Mouse (Mus musculus) ES-E14 (cell line): ENCODE results near the gene Sox4.

Experiments
- CHD2 ChIP-seq: IDR thresholded peaks from 2 replicates; pipeline ENCODE4 v1.6.1; 2014; ENCODE audit warnings: mild to moderate bottlenecking, low read depth, low read length, inconsistent platforms
- HCFC1 ChIP-seq: IDR thresholded peaks from 2 replicates; pipeline ENCODE4 v1.6.1; 2012; ENCODE audit warnings: low read length, inconsistent platforms, borderline replicate concordance; ENCODE audit not compliant: insufficient read depth
- ZNF384 ChIP-seq: IDR thresholded peaks from 2 replicates; pipeline ENCODE4 v1.6.1; 2012; ENCODE audit warnings: low read depth, low read length, inconsistent platforms

- no peak for TF ChIP-seq CHD2
- TF ChIP-seq ZNF384, result no peak
- TF ChIP-seq HCFC1, result no peak
These were observed 6.9 kb downstream of the Sox4 start for GRCm38 (mm10) chr13:28946565-28947135.
